Mouse (Mus musculus): ENCODE data around the gene Vav2.

The Vav2 gene

DNA sequence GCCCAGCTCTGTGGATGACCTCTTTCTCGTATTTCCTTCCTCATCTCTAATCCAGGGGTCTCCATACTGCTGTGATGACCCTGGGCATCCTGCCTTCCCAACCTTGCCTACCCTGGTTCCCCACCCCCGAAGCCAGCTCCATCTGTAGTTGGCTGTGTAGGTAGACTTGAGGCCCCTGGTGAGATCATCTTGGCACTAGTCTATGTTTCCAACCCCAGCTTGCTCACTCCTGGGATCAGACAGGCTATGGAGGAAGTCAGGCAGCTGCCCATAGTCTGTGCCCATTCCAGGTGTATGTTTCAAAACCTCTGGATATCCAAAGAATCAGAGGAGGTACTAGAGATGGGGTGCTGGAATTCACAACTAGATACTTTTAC, 179.4 kb downstream of the Vav2 start:
- DNase-seq: no peak

DNA sequence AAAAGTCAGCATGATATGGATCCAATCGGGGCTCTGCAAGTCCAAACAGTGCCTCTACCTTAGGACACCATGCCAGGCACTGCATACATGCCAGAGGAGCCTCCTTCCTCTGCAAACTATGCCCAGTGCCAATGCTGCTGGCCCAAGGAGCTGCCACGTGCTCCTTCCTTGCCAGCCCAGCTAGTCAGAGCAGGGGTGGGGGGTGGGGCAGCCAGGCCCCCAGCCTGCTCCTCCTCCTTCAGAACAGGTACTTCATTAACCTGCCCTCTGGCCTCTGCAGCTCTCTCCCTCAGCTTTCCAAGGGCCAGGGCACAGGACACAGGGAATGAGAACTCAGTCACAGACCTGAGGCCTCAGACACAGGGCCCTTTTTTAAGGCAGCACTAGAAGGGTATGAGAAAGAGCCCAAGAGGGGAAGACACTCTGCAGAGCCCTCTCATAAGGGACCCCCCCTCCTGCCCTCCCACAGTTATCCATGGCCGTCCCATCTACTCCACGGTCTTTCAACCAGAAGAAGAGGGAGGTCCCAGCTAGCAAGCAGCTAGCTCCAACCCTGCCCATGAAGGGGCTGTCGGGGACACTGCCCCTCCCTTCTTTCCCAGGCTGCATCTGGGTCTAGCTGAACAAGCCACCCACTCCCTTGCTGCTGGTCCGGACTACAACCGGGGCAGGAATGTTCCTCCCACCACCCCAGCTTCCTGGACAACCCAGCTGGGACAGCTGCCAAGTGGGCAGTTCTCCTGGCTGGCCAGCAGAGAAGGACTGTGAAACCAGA, 179.9 kb downstream of the Vav2 start:
- no peak for DNase-seq

DNA sequence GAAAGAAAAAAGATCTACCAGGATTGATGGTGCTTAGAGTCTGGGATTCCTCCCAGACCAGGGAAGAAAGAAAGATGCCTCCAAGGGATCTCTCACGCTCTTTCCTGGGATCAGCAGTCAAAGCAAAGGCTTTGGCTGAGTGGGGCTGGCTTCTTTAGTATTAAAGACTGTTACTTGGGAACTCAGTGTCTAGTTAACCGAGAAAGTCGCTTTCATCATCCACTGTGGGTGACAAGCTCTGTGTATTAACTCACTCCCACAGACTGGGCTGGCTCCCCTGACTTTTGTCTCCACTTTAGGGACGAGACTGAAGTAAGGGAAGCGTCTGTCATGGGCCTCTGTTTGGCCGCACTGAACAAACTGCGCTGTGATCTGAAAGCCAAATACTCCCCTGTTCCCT, 180.9 kb downstream of the Vav2 start:
- DNase-seq: no peak

DNA sequence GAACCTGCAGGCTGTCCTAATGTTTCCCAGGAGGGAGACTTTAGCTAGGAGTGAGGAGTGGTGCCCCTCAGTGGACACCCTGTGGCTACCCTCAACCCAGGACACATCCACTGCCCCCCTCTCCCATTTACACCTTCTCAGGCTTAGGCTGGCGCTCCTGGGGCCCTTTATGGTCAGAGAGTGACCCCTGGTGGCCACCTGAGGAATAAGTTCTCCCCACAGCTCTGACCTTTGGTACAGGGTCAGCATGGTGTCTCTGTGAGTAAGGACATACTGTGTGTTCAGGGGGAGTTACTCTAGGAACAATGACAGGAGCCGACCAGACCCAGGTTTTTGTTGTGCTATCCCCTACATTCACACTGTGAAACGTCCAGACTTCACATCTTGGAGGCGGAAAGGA, 189.5 kb downstream of the Vav2 start:
- DNase-seq: peak; percentile 71

DNA sequence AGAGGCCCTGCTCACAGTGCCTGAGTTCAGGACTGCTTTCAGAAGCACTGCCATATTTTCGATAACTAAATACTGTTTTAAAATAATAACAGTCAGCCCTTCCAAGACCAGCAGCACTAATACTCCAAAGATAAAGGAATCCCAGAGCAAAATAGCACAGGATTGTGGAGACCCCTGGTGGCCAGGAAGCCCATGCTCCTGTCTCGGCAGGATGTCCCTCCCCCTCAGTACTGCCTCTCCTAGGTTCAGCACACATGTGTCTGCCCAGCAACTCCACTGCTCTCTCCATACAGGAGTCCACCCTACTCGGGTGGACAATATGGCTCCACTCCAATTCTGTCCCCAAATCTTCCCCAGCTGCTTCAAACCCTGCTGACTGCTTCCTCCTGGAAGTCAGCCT, 191.1 kb downstream of the Vav2 start:
- DNase-seq: peak; percentile 65

DNA sequence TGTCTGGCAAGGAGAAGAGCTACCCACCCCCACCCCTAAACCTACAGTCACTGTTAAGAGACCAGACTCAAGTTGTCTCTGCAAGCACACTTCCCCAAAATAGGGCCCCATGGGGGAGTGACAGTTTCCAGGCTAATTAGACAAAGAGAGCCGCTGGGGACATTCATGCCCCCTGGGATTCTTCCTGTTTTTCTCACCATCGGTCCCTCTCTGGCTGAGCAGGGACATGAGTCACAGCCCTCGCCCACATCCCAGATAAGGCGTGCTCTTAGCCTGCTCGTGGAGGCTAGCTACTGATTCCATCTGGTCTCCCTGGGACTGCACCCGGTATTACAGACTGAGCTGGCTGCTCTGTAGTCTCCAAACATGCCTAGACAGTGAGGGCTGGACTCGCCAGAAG, 194.5 kb downstream of the Vav2 start:
- no peak for DNase-seq

DNA sequence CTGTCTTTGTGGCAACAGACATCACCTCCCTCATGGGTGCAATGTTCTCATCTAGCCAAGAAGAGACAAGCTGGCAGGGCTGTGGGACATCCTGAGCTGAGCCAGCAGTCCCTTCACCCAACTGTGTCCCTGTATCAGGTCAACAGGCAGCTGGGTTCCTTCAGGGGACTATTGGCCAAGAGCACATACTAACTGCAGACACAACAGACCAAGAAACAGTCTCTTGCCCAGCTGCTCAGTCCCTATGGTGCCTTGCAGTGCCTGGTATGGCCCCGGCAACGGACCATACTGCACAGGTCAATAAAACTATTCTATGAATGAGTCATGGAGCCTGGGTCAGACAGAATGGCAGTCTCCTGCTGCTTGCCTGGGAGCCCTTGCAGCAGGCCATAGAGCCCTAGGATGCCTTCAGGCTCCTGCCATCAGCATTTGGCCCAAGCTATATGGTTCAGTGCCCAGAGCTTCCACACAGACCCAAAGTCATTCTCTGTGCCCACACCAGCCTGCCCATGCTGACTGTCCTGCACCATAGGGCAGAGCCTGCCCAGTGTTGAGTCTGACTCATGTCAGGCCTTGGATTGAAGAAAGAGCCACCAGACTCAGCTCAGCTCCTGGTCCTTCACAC, 197.2 kb downstream of the Vav2 start:
- no peak for DNase-seq

DNA sequence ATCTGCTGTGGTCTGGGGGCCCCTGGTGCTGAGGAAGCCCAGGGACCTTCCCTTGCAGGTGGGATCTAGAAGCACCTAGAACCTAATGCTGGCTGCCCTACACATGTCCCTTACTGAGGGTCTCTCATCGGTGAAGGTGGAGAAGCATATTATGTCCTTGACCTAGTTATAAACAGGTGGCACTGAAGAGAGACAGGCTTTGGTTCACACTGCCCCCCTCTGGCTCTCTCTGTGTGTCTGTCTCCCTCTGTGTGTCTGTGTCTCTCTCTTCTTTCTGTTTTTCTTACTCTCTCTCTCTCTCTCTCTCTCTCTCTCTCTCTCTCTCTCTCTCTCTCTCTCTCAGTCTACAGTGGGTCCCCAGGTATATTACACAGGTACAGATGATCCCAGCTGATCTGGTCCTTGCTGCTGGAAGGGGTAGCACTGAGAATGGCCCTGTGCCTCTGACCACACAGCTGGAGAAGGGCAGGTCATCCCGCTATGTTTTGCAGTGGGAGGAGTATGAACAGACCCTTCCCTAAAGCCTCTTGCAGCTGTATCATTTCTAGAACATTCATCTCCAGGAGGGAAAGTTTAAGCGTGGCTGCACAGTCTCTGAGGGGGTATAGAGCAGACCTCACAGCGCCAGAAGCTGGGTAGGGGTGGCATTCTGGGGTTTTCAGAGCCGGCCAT, 197.9 kb downstream of the Vav2 start:
- DNase-seq: no peak

DNA sequence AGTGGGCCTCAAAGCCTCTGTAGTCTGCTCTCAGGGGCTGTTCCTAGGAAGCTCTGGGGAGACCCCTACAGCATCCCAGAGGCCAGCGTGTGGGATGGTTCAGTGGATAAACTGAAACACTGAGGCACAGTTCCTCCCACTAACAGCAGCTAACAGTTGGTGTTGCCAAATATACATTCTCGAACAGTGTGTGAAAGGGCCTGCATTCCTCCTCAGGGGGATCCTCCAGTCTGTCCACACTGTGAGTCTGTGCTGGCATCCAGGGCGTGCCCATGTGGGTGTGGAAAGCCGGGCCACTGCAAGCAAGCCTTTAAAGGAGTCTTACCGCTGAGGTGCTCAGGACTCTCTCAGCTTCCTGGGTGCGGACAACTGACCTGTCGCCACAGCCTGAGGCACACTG, 200.3 kb downstream of the Vav2 start:
- no peak for DNase-seq

DNA sequence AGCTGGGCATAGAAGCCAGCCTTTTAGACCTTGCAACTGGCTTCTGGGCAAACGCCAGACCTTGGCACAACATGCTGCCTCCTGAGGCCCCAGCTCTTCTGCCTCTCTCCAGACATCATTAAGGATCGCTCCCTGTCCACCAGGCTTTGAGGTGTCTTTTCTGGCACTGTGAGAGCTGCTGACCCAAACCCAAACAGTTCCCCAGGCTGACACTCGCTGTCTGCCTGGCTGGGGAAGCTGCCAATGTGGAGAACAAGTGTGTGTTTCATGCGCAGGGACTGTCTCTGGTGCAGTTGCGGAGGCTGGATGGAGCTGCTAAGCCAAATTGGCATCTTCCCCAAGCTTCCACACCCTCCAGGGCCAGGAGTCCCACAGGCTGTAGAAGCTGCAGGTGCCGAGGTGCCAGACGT, 203.8 kb downstream of the Vav2 start:
- peak; percentile 46 for DNase-seq

DNA sequence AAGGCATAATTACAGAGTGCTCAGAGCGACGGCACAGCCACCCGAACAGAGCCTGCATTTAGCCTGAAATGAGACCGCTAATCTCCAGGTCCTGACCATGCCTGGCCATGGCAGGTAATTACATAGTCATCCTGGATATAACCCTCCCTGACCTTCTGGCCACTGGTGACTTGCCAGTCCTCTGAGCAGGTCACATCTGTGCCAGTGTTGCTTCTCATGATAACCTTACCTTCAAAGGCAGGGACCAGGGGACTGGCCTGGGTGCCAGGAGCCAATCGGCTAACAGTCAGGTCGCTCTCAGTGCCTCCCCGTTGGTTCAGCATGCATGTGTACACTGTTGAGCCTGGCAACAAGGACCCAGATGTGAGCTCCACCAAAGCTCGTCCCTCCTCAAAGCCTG, 208.3 kb downstream of the Vav2 start:
- no peak for DNase-seq

DNA sequence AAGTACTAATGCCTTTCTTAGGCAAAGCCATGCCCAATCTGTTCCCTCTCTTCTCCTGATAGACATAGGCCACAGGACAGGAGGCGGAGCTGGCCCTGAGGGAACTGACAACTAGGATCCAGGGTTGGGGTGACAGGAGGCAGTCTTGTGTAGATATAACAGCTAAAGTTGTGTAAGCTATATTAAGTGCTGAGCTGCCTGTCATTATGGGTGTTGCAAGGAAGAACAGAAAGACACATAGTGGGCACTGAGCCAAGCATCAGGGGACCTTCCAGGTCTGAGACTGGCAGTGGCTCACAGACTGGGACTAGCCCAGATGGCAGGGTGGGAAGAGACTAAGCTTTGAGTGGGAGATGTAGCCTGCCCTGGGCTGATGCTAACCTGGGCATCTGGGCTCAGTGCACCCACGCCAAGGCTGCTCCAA, 208.7 kb downstream of the Vav2 start:
- DNase-seq: no peak

DNA sequence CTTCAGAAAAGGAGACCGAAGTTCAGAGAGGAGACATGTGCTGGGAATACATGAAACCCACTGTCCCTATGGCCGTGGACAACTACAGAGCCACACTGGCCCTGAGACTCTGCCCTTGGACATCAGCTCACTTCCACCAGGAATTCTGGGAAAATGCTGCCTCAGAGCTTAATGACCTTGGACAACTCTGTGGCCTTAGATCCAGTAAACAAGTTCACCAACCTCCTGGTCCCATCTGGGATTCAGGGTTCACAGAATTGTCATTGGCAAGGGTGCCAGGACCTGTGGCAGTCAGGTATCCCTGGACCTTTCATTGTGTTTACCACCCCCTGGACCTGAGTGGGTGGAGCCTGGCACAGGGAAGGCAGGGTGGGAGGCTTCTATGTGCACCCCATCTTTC, 211.3 kb downstream of the Vav2 start:
- DNase-seq: no peak
